Mouse (Mus musculus): ENCODE measurements around the gene Nr2f6.

The Nr2f6 gene

DNA sequence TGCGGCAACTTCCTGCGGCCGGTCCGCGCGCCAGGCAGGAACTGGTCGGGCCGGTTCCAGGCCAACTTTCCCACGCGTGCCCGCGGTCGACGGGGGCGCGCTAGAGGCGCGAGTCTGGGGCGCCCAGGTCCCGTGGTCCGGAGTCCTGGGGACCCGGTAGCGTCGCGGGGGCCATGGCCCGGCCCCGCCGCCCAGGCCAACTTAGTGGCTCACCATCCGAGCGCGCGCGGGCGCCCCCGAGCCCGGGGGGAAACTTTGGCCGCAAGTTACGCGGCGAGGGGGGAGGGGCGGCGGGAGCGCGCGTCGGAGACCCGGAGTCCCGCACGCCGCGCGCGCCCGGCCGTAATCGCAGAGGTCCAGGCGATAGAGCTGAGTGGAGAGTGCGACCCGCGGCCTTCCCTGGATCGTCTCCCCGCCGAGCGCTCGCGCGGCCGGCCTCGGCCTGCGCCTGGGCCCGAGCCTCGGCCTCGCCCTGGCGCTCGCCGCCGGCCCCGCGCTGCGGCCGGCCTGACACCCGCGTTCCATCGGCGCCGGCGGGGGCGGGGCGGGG is at the start of gene Nr2f6:
Gene Nr2f6, minus strand, starts transcription at position 540 of the 550 bp plus-strand sequence.
- peak; percentile 71 for DNase-seq (ENCODE audit: low spot score)

DNA sequence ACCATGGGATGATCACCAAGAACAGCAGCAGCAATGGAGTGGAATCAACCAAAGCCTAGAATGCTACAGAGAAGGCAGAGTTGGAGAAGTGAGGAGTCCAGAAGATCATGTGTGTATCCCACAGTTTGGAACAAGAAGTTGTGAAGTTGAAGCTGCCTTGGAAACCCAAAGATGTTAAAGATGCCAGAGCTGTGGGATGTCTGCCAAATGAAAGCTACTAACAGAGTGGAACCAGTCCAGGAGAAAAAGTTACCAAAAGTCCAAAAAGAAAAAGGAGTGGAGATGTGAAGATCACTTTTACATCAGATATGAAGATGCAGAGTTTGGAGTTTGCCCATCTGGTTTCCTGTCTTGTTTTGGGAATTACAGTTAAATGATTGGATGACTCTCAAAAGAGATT is 40.4 kb upstream of the Nr2f6 start:
- DNase-seq (ENCODE audit: low spot score) = peak; percentile 58

GRCm38 (mm10) chr8:71411535-71412273 is 29.9 kb upstream of the Nr2f6 start:
- DNase-seq (ENCODE audit: low spot score) = no peak

DNA sequence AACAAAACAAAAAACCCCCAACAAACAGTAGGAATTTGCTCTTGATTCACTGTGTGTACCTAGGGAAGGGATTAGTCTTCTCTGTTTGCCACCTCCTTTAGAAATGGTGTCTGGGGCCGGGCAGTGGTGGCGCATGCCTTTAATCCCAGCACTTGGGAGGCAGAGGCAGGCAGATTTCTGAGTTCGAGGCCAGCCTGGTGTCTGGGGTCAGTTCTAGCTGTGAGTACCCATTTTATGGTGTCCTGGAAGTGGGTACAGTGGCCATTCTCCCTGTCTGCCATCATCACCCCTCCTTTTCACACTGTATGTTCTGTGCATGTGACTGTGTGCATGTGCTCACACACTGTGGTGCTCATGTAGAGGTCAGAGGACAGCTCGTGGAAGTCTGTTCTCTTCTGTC is 26.5 kb upstream of the Nr2f6 start:
- DNase-seq (ENCODE audit: low spot score) = no peak

GRCm38 (mm10) chr8:71407441-71407840 is 25.7 kb upstream of the Nr2f6 start:
- DNase-seq (ENCODE audit: low spot score) = no peak

DNA sequence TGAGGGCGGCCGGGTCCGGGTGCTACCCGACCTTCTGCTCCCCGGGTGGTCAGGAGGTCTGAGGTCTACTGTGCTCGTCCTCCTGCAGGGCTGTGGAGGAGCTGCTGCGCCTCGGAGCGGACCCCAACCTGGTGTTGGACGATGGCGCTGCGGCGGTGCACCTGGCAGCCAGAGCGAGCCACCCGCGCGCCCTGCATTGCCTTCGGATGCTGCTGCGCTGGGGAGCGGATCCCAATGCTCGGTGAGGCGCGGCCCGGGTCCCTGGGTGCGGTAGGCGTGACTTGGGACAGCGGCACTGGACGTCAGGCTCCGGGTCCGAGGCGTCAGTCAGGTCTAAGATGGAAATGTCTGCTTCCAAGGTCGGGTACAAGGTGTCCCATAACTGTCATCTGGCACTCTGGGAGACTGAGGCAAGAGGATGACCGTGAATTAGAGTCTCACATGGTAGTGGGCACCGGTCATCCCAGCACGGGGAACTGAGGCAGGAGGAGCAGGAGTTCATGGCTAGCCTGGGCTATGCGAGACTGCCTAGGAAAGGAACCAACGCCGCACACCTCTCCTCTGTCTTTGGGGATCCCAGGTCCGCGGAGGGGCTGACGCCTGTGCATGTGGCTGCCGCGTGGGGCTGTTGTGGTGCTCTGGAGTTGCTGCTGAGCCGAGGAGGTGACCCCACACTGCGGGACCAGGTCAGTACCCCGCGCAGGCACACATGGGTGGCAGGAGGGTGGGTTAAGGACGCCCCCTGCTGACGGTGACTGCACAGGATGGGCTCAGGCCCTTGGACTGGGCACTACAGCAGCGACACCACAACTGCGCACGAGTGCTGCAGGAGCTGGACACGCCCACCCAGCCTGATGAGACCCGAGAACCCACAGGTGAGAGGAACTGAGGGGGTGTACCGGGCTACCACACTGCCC is 24.6 kb upstream of the Nr2f6 start:
- DNase-seq (ENCODE audit: low spot score) = no peak

DNA sequence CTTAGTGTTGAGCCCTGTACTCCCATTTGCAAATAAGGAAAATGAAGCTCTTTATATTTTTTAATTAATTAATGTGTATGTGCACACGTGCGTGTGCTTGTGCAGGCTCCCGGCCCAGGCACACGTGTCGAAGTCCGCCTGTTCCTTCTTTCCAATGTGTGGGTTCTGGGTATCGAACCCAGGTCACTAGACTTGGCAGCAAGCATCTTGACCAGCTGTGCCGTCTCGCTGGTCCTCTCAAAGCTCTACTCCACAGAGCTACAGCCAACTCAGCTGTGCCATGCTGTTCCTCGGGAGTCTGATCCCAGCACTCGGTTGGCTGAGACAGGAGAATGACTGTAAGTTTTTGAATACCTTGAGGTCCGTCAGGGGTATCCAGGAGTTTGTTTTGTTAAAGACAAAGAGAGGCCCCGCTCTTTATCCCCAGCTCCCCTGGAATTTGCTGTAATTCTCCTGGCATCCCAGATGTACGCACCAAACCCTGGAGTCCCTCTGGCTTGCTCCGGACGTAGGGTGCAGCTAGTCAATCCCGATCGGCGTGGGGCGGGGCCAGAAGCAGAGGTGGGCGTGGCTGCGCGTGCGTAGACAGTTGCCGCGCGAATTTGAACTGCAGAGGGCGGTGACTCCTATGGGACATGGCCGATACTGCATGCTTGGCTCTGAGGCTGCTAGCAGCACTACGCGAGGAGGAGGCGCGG is 23.8 kb upstream of the Nr2f6 start, which contains the start of gene Ankle1:
Gene Ankle1, plus strand, starts transcription at position 610 of the 698 bp plus-strand sequence.
- peak; percentile 92 for DNase-seq (ENCODE audit: low spot score)

- DNase-seq (ENCODE audit: low spot score) = peak; percentile 47
These were observed 23.2 kb upstream of the Nr2f6 start for GRCm38 (mm10) chr8:71404951-71405351.

GRCm38 (mm10) chr8:71404011-71404410 is 22.3 kb upstream of the Nr2f6 start:
- no peak for DNase-seq (ENCODE audit: low spot score)

GRCm38 (mm10) chr8:71403107-71403885 is 21.5 kb upstream of the Nr2f6 start:
- DNase-seq (ENCODE audit: low spot score) = no peak

- DNase-seq (ENCODE audit: low spot score) = no peak
These were observed 20.7 kb upstream of the Nr2f6 start for GRCm38 (mm10) chr8:71402446-71402964.

DNA sequence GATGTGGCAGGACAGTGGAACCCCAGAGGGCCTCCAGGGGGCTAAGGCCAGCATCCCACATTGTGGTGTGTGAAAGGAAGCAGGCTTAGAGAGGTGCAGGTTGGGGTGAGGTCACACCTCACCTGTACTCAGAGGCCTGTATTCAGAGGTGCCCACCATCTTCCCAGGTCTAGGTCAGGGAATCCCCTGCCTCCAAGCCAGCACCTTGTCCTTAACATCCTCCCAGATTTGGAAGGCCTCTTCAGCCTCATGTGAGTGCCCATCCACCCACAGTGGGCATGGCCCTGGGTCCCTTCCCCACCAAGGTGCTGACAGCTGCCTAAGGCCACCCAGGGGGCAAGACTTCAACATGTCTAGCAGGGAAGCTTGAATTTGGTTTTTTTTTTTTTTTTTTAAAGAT is 19.7 kb upstream of the Nr2f6 start:
- no peak for DNase-seq (ENCODE audit: low spot score)

GRCm38 (mm10) chr8:71400826-71401225 is 19.1 kb upstream of the Nr2f6 start:
- DNase-seq (ENCODE audit: low spot score) = no peak

DNA sequence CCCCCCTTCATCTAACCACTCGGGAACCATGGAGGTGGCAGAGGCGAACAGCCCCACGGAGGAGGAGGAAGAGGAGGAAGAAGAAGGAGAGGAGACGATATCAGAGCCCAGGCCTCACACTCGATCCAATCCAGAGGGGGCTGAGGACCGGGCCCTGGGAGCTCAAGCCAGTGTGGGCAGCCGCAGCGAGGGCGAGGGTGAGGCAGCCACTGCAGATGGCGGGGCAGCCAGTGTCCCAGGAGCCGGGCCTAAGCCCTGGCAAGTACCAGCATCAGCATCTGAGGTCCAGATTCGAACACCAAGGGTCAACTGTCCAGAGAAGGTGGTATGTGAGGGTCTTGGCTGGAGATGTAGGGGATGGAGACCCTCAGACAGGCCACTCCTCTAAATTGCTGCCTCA is 15.9 kb upstream of the Nr2f6 start:
- DNase-seq (ENCODE audit: low spot score) = no peak

- DNase-seq (ENCODE audit: low spot score) = peak; percentile 98
These were observed 15.0 kb upstream of the Nr2f6 start, which contains the start of gene Babam1 for GRCm38 (mm10) chr8:71396639-71397305. TSS of gene Babam1 (plus strand) at chr8:71396861.

DNA sequence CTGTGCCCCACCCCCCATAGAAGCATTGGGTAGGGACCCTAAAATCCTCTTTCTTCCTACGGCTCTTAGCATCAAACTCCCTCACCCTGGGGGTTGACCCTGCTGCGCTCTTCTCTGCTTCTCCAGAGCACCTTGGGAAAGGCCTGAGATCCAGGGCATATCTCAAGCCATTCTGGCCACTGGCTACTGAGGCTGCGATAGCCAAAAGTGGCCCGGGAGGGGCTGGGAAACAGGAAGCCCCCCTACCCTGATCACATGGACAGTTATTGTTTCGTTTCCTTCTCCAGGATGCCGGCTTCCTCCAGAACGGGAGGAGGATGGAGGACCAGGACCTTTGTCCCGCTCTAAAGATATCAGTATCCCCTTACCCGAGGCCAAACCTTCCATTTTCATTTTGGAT is 13.9 kb upstream of the Nr2f6 start, which contains the start of gene Ushbp1:
Gene Ushbp1, minus strand, starts transcription at position 174 of the 400 bp plus-strand sequence.
- no peak for DNase-seq (ENCODE audit: low spot score)

DNA sequence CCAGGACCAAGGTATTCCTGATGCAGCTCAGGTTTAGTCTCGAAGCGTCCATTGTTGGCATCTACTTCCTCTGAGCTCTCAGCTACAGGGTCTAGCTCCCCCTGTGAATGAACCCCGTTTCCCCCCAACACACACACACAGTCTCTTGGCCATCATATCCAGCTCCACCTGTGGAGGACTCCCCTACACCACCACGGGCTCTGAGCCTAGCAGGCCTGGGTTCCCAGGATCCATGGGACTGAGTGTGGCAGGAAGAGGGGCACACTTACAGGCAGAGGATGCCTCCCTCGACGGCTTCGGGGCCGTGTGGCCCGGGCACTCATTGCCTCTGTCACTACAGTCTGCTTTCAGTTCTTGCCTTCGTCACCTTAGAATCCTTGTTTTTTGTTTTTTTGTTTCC is 13.3 kb upstream of the Nr2f6 start:
- DNase-seq (ENCODE audit: low spot score) = no peak

- no peak for DNase-seq (ENCODE audit: low spot score)
These were observed 12.7 kb upstream of the Nr2f6 start for GRCm38 (mm10) chr8:71394481-71394880.

- DNase-seq (ENCODE audit: low spot score) = no peak
These were observed 11.1 kb upstream of the Nr2f6 start for GRCm38 (mm10) chr8:71392871-71393270.

- DNase-seq (ENCODE audit: low spot score) = no peak
These were observed 10.6 kb upstream of the Nr2f6 start for GRCm38 (mm10) chr8:71392391-71392790.

All from adipocyte (in vitro differentiated cells).